Mouse (Mus musculus): ENCODE measurements around the gene Loxl3.

- TF ChIP-seq CTCF (IDR thresholded peaks at IDR 0.05; ENCODE audit: borderline replicate concordance, extremely low read depth, insufficient read depth, insufficient read length) = no peak
- no peak for TF ChIP-seq POLR2A (IDR thresholded peaks at IDR 0.05; ENCODE audit: borderline replicate concordance, extremely low read depth, insufficient read depth, insufficient read length, poor library complexity, severe bottlenecking)
Observed at GRCm38 (mm10) chr6:83071220-83071619, 37.2 kb downstream of the Loxl3 start.
